Mouse (Mus musculus): ENCODE data around the gene Meig1. TPM values are rescaled to one million over a fixed set of nuclear protein-coding genes. Genes with fewer than 3 reads are reported as not detected.

Gene Meig1
- polyA plus RNA-seq (2015; fragmentation: Nextera tagmentation; extraction: Ambion mirVana): 0.37 and 1.1 TPM in 2 replicates

DNA sequence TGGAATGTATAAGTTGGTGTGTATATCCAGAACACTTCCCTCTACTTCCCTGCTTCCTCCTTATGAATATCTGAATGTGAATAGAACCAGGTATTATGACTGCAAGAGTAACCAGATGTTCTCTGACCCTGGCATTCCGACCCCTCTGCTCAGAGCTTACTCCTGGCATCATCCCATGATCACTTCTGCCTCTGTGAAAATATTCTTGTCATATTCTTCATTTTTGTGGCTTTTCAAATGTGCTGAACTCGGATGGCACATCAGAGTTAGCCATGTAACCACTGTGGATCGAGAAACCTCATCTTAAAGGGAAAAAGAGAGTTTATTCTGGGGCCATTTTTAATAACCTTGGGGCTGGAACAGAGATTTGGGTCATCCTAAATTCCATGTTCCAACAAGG is at the start of gene Meig1:
Meig1 (minus strand) TSS at position 101 of the 400 bp plus-strand sequence.
- H3K4me3 ChIP-seq (replicated peaks; ENCODE audit: low read length): no peak within 1 kb of the TSS
- peak within 1 kb of the TSS; percentile 85; the same call in 1 of the 2 replicates for H3K4me2 ChIP-seq (ENCODE audit: low read depth, low read length)
- WGBS: 66% methylated on average over 3 of the region's 3 CpGs
- no peak for ATAC-seq (ENCODE audit: insufficient read depth, low FRiP score)
- H3K9ac ChIP-seq (ENCODE audit: low read length): no peak within 1 kb of the TSS
- no peaks in the 10 kb centered on the region for H3K9me3 ChIP-seq (replicated peaks; ENCODE audit: control insufficient read depth, low read length)
- H3K36me3 ChIP-seq (ENCODE audit: control insufficient read depth, insufficient read depth, low read length): no peaks in the 10 kb centered on the region
- H3K27me3 ChIP-seq (ENCODE audit: control insufficient read depth, insufficient read depth, low read length): no peaks in the 10 kb centered on the region
- peaks cover 11% of the 10 kb centered on the region for H3K4me1 ChIP-seq (ENCODE audit: control insufficient read depth, insufficient read depth, low read length)
- no peak within 1 kb of the TSS for H3K27ac ChIP-seq (ENCODE audit: low read length)

GRCm38 (mm10) chr2:3456590-3456989 is 34.1 kb upstream of the Meig1 start:
- H3K36me3 ChIP-seq (ENCODE audit: control insufficient read depth, insufficient read depth, low read length): no peaks in the 10 kb centered on the region; the same call in none of the 2 replicates
- 79% methylated on average over 4 of the region's 4 CpGs for WGBS
- no peak overlapping the region for H3K27ac ChIP-seq (ENCODE audit: low read length)

DNA sequence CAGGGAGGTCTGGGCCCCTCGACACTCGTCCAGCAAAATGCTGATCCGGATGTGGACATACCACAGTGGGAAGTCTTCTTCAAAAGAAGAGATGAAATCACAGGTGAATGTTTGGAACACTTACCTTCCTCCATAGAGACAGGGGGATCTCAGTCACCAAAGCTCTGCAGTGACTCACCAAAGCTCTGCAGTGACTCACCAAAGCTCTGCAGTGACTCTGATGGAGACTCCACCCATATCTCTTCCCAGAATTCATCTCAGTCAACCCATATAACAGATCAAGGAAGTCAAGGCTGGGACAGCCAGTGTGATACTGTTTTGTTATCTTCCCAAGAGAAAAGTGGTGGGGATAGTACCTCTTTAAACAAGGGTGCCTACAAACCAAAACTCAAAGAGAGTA is 30.6 kb upstream of the Meig1 start:
- Histone ChIP-seq H3K27me3 (ENCODE audit: control insufficient read depth, insufficient read depth, low read length) (no peaks in the 10 kb centered on the region), H3K4me2 (ENCODE audit: low read depth, low read length) (no peak overlapping the region), H3K27ac (ENCODE audit: low read length) (no peak overlapping the region), H3K36me3 (ENCODE audit: control insufficient read depth, insufficient read depth, low read length) (no peaks in the 10 kb centered on the region; the same call in 1 of the 2 replicates), H3K4me3 (replicated peaks; ENCODE audit: low read length) (no peak overlapping the region), H3K4me1 (ENCODE audit: control insufficient read depth, insufficient read depth, low read length) (no peaks in the 10 kb centered on the region), H3K9ac (ENCODE audit: low read length) (no peak overlapping the region), H3K9me3 (replicated peaks; ENCODE audit: control insufficient read depth, low read length) (no peaks in the 10 kb centered on the region)
- WGBS: 87% methylated on average over 3 of the region's 3 CpGs
- ATAC-seq (ENCODE audit: insufficient read depth, low FRiP score): no peak

More at GRCm38 (mm10) chr2:3456590-3456989, 34.1 kb upstream of the Meig1 start:
- Histone ChIP-seq H3K4me2 (ENCODE audit: low read depth, low read length) (no peak overlapping the region), H3K4me3 (replicated peaks; ENCODE audit: low read length) (no peak overlapping the region), H3K9me3 (replicated peaks; ENCODE audit: control insufficient read depth, low read length) (no peaks in the 10 kb centered on the region), H3K4me1 (ENCODE audit: control insufficient read depth, insufficient read depth, low read length) (no peaks in the 10 kb centered on the region), H3K9ac (ENCODE audit: low read length) (no peak overlapping the region), H3K27me3 (ENCODE audit: control insufficient read depth, insufficient read depth, low read length) (no peaks in the 10 kb centered on the region)
- no peak for ATAC-seq (ENCODE audit: insufficient read depth, low FRiP score)

- 69% methylated on average over 2 of the region's 2 CpGs for WGBS
- Histone ChIP-seq H3K9me3 (replicated peaks; ENCODE audit: control insufficient read depth, low read length) (no peaks in the 10 kb centered on the region), H3K4me3 (replicated peaks; ENCODE audit: low read length) (no peak overlapping the region), H3K4me1 (ENCODE audit: control insufficient read depth, insufficient read depth, low read length) (no peaks in the 10 kb centered on the region), H3K27me3 (ENCODE audit: control insufficient read depth, insufficient read depth, low read length) (no peaks in the 10 kb centered on the region), H3K9ac (ENCODE audit: low read length) (no peak overlapping the region), H3K4me2 (ENCODE audit: low read depth, low read length) (no peak overlapping the region), H3K27ac (ENCODE audit: low read length) (no peak overlapping the region), H3K36me3 (ENCODE audit: control insufficient read depth, insufficient read depth, low read length) (no peaks in the 10 kb centered on the region)
- no peak for ATAC-seq (ENCODE audit: insufficient read depth, low FRiP score)
Measured at GRCm38 (mm10) chr2:3449431-3449830, 27.0 kb upstream of the Meig1 start.

DNA sequence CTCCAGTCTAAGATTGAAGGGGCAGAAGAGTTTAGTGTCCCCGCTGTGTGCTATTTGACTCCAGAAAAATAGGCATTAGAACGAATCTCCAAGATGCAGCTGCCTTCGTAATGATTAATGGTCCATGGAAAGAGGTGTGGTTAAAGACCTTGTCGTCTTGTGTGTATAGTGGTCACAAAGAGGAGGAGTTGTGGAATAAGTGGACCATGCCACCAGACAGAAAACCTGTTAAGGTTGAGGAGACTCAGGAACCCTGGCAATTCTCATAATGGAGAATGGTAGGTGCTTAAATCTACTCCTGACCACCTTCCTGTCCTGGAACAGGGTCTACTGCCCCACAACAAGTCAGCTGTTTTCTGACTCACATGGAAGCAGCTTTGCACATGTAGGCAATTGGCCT is 23.5 kb upstream of the Meig1 start:
- no peaks in the 10 kb centered on the region for H3K4me1 ChIP-seq (ENCODE audit: control insufficient read depth, insufficient read depth, low read length)
- ATAC-seq (ENCODE audit: insufficient read depth, low FRiP score): no peak
- no peak overlapping the region for H3K4me2 ChIP-seq (ENCODE audit: low read depth, low read length)
- no peaks in the 10 kb centered on the region for H3K36me3 ChIP-seq (ENCODE audit: control insufficient read depth, insufficient read depth, low read length)
- H3K9me3 ChIP-seq (replicated peaks; ENCODE audit: control insufficient read depth, low read length): no peaks in the 10 kb centered on the region
- H3K4me3 ChIP-seq (replicated peaks; ENCODE audit: low read length): no peak overlapping the region
- no peaks in the 10 kb centered on the region for H3K27me3 ChIP-seq (ENCODE audit: control insufficient read depth, insufficient read depth, low read length)
- no peak overlapping the region for H3K9ac ChIP-seq (ENCODE audit: low read length)
- WGBS: 68% methylated on average over 4 of the region's 4 CpGs
- no peak overlapping the region for H3K27ac ChIP-seq (ENCODE audit: low read length)

- WGBS: 65% methylated on average over 7 of the region's 7 CpGs
- H3K27ac ChIP-seq (ENCODE audit: low read length): no peak overlapping the region
- H3K9me3 ChIP-seq (replicated peaks; ENCODE audit: control insufficient read depth, low read length): no peaks in the 10 kb centered on the region
- no peaks in the 10 kb centered on the region for H3K27me3 ChIP-seq (ENCODE audit: control insufficient read depth, insufficient read depth, low read length)
- no peak overlapping the region for H3K4me2 ChIP-seq (ENCODE audit: low read depth, low read length)
- H3K9ac ChIP-seq (ENCODE audit: low read length): no peak overlapping the region
- no peak overlapping the region for H3K4me3 ChIP-seq (replicated peaks; ENCODE audit: low read length)
- H3K4me1 ChIP-seq (ENCODE audit: control insufficient read depth, insufficient read depth, low read length): no peaks in the 10 kb centered on the region
- no peaks in the 10 kb centered on the region for H3K36me3 ChIP-seq (ENCODE audit: control insufficient read depth, insufficient read depth, low read length)
- ATAC-seq (ENCODE audit: insufficient read depth, low FRiP score): no peak
Measured at GRCm38 (mm10) chr2:3444206-3444605, 21.8 kb upstream of the Meig1 start.

- Histone ChIP-seq H3K27me3 (ENCODE audit: control insufficient read depth, insufficient read depth, low read length) (no peaks in the 10 kb centered on the region), H3K27ac (ENCODE audit: low read length) (no peak overlapping the region), H3K4me3 (replicated peaks; ENCODE audit: low read length) (no peak overlapping the region), H3K4me2 (ENCODE audit: low read depth, low read length) (no peak overlapping the region), H3K9me3 (replicated peaks; ENCODE audit: control insufficient read depth, low read length) (no peaks in the 10 kb centered on the region), H3K4me1 (ENCODE audit: control insufficient read depth, insufficient read depth, low read length) (no peaks in the 10 kb centered on the region), H3K9ac (ENCODE audit: low read length) (no peak overlapping the region), H3K36me3 (ENCODE audit: control insufficient read depth, insufficient read depth, low read length) (no peaks in the 10 kb centered on the region)
- ATAC-seq (ENCODE audit: insufficient read depth, low FRiP score): no peak
- 66% methylated on average over 7 of the region's 7 CpGs for WGBS
Measured at GRCm38 (mm10) chr2:3437956-3438355, 15.5 kb upstream of the Meig1 start.

GRCm38 (mm10) chr2:3435369-3436061 is 13.1 kb upstream of the Meig1 start:
- no peaks in the 10 kb centered on the region for H3K4me1 ChIP-seq (ENCODE audit: control insufficient read depth, insufficient read depth, low read length)
- no peak overlapping the region for H3K4me2 ChIP-seq (ENCODE audit: low read depth, low read length)
- no peaks in the 10 kb centered on the region for H3K27me3 ChIP-seq (ENCODE audit: control insufficient read depth, insufficient read depth, low read length)
- ATAC-seq (ENCODE audit: insufficient read depth, low FRiP score): no peak
- H3K27ac ChIP-seq (ENCODE audit: low read length): no peak overlapping the region
- no peaks in the 10 kb centered on the region for H3K36me3 ChIP-seq (ENCODE audit: control insufficient read depth, insufficient read depth, low read length)
- H3K9me3 ChIP-seq (replicated peaks; ENCODE audit: control insufficient read depth, low read length): no peaks in the 10 kb centered on the region
- H3K9ac ChIP-seq (ENCODE audit: low read length): no peak overlapping the region
- H3K4me3 ChIP-seq (replicated peaks; ENCODE audit: low read length): no peak overlapping the region
- 84% methylated on average over 6 of the region's 6 CpGs for WGBS

DNA sequence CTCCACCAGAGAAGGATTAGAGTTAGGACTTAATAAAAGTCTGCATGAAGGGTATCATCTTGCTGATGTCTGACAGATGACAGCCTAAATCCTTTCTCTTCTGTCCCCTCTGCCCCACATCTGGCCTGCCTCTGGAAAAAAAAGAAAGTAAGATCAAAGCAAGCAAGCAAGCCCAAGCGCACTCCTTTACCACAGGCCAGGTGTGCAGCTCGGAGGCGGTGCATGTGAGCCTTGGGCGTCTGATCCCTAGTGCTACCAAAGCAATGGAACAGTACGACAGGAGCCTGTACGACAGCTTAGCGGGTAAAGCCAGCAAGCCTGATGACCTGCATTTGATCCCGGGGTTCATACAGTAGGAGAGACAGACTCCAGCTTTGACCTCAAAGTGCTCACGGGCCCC is 8.5 kb upstream of the Meig1 start:
- Histone ChIP-seq H3K4me2 (ENCODE audit: low read depth, low read length) (no peak overlapping the region), H3K9me3 (replicated peaks; ENCODE audit: control insufficient read depth, low read length) (no peaks in the 10 kb centered on the region), H3K4me1 (ENCODE audit: control insufficient read depth, insufficient read depth, low read length) (no peaks in the 10 kb centered on the region), H3K9ac (ENCODE audit: low read length) (no peak overlapping the region), H3K36me3 (ENCODE audit: control insufficient read depth, insufficient read depth, low read length) (no peaks in the 10 kb centered on the region), H3K27me3 (ENCODE audit: control insufficient read depth, insufficient read depth, low read length) (no peaks in the 10 kb centered on the region), H3K27ac (ENCODE audit: low read length) (no peak overlapping the region), H3K4me3 (replicated peaks; ENCODE audit: low read length) (no peak overlapping the region)
- 78% methylated on average over 9 of the region's 9 CpGs for WGBS
- no peak for ATAC-seq (ENCODE audit: insufficient read depth, low FRiP score)

All from stomach, embryonic 16.5 days (tissue).